Mouse (Mus musculus) monocyte, adult 5-6 weeks (primary cell): ENCODE measurements around the gene Ccnd3. TPM values are rescaled to one million over a fixed set of nuclear protein-coding genes. Genes with fewer than 3 reads are reported as not detected.

Source experiments
- ATAC-seq: fragments of 153-309, 156-312 bp; replicated peaks from 2 replicates; pipeline ENCODE4 v1.8.0; 2017; ENCODE audit warnings: mild to moderate bottlenecking; ENCODE audit not compliant: low TSS enrichment, insufficient number of reproducible peaks, severe bottlenecking, poor library complexity, low FRiP score
- total RNA-seq: library from RNA; stranded (forward); fragments of 200-1000, 200-491, 200-594 nt; gene quantifications from 3 replicates; pipeline ENCODE4 v1.2.3, GENCODE M21; 2017

The Ccnd3 gene
- total RNA-seq, 1 experiment from 2014 or later: 152 TPM

DNA sequence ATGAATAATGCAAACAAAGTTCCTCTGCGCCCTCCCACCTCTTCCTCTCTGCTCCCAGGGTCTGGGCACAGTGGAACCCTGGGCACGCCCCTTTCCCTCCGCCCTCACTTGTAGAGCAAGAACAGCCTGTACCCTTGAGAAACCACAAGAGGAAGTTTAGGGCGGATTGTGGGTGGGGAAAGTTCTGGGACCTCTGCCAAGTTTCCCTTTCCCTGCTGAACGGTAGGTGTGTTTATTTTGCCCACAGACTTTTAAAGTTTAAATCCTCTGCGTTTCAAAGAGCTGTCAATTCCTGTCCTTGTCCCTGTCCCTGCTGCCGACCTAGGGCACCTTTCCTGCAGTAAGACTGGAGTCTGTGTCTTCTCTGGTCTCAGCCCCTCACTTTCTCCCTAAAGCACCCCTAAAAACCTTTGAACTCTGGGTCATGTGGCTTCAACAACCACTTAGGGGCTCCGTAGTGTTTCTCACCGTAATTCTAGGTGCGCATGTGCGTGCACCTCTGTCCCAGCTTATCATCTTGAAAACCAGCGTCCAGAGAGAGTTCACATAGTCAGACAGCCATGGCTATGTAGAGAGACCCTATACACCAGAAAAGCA is 3.3 kb downstream of the Ccnd3 start:
- peak; percentile 66 for ATAC-seq

DNA sequence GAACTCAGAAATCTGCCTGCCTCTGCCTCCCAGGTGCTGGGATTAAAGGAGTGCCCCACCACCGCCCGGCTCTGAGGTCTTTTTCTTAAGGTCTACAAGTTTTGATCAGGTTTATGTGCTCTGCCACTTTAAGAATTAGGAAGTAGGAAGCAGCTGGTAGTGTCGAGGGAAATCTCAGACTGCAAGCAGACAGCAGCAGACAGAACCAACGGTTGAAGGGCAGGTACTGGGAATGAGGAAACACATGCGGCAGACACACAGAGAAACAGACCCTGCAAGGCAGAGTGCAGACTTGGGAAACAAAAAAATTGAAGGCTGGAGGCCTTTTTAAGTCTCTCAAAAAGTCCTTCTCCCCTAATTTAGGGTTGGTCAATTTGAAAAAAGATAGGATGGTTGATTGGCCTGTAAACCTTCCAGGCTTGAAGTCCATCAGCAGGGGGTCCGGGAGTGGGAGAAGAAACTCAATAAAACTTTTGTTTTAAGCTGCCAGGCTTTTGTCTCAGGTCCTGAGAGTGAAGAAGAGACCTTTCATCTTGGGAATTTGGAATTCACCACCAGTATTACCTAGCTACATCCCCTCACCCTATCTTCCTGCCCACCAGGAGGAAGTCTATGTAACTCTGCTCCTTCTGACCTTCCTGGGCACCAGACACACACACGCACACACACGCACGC is 4.3 kb downstream of the Ccnd3 start:
- ATAC-seq: no peak

DNA sequence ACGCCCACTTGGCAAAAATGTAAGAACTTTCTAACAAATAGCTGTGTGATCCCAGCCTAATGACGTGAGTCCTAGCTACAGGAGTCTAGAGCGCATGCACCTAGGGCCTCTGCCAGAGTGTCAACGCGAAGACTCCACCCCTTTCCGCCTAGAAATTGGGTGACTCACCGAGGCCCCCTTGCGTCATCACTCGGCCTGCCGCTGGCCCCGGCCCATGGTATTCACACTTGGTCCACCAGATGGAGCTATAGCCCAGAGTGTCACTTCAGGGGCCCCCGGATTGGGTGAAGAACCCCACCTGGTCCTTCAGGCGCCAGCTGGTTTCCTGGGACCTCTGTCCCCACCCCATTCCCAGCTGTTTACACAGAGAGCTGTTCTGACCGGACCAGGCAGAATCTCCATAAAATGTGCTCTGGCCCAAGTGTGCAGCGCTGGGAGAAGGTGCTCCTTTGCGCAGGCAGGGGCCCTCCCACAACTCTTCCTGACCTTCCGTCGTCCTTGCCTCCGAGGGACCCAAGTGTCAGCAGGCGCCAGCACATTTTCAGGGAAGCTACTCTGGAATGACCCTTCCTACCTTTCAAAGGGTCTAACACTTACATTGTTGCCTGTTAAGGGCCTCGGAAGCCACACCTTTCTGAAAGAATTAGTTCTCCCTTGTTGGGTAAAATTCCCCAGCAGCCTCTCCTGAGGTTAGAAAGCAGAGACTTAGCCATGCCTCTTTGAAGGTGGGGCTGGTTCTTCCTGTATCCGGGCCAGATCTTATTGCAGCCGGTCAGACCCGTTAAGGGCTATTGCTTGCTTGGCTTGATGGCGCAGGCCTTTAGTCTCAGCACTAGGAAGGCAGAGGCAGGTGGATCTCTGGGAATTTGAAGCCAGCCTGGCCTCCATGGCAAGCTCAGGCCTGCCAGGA is 6.5 kb downstream of the Ccnd3 start:
- ATAC-seq: peak; percentile 90

DNA sequence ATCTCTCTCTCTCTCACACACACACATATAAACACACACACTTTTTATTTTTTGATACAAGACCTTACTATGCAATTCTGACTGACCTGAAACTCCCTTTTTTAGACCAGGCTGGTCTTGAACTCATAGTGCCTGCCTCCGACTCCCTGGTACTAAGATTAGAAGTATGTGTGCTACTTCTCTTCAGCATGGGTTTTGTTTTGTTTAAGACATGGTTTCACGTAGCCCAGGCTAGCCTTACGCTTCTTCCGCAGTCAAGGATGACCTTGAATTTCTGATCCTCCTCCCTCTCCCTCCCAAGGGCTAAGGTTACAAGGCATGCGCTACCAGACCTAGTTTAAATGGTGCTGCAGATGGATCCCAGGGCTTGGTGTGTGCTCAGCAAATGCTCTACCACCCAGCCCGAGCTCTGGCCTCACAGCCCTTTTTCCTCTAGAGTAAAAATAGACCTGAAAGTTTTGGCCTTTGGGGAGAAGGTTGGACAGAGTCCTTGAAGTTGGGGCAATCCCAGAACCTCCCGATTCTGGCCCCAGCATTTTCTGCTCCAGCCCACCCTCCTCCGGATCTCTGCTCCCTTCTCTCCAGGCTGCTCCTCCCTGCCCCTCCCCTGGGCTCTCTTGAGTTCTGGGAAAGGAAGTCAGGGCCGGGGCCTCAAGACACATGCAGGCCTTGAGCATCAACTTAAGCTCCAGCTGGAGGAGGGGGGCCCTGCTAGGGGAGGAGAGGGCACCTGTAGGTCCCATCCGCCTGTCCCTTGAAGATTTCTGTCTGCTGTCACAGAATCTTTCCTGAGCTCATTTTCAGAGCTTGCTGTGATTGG is 8.3 kb downstream of the Ccnd3 start:
- no peak for ATAC-seq

- ATAC-seq: no peak
These were observed 10.5 kb downstream of the Ccnd3 start for GRCm38 (mm10) chr17:47515180-47515844.

GRCm38 (mm10) chr17:47516232-47516631 is 11.4 kb downstream of the Ccnd3 start:
- ATAC-seq: no peak

- ATAC-seq: no peak
These were observed 13.4 kb downstream of the Ccnd3 start for GRCm38 (mm10) chr17:47518205-47518604.

GRCm38 (mm10) chr17:47521551-47522258 is 16.9 kb downstream of the Ccnd3 start:
- peak; percentile 84 for ATAC-seq

DNA sequence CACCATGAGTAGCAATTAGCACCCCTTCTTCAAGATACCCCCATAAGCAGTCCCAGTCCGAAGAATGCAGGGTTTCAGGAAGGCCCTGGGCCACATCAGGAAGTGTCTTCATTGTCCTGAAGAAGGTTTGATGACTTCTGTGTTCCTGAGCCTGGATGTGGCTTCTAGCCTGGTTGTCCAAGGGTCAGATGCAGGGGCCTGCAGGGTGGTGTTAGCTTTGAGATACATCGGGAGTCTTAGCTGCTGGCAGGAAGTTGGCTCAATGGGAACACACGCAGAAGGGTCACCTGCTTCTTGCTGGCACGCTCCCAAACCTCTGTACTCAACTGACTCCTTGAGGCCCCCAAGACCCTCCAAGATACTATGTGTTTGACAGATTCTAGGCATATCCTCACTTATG is 17.7 kb downstream of the Ccnd3 start:
- no peak for ATAC-seq

DNA sequence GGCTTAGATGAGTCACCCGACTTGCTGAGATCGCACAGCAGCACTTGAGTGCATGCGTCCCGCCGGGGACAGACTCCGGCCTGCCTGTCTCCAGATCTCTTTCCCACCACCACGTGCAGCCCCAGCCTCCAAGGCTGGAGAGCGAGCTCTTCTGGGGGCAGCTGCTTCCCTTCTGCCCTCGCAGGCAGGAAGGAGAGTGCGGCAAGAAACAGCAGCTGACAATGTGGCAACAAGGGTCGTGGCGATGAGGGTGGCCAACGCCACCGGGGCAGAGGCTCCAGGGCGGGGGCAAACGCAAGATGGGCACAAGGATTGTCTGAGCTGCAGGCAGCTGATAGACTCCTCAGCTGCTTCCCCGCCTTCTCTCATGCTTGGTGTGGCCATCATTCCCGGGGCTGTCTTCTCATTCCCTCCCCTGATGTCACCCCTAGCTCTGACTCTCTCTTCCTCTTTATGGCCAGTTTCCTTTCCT is 18.4 kb downstream of the Ccnd3 start:
- ATAC-seq: peak; percentile 33; the same call in 1 of the 2 replicates

DNA sequence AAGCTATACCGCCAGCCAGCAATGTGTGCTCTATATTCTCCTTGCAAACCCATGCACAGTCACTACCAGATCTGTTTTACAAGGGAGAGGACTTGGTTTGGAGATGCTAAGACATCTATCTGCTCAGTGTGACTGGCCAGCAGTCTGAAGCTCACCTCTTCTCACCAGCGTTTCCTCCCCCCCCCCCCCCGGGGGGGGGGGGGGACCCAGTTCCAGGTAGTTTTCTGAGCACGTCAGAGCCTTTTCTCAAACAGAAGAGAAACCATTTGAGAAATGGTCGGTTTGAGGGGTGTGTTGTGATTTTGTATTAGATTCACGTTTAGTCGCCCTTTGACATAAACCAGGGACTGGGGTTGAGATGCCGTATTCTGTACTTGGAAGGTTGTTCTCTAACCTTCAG is 19.2 kb downstream of the Ccnd3 start:
- no peak for ATAC-seq

DNA sequence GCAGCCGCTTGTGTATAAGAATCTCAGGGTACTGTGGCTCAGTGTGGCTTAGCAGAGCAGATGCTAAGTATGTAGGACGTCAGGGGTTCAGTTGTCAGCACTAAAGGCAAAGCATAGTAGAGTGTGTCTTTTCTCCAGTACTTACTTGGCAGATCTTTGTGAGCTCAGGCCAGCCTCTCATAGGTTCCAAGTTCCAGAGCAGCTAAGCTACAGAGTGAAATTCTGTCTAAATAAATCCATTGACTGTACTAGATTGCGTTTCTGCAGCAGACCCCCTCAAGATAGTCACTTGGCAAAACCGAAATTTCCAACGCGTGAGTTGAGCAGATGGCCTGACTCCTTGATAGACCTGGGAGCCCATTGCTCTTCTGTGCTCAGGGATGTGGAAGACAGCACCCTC is 20.1 kb downstream of the Ccnd3 start:
- no peak for ATAC-seq

GRCm38 (mm10) chr17:47526856-47527520 is 22.1 kb downstream of the Ccnd3 start:
- ATAC-seq: no peak

GRCm38 (mm10) chr17:47527581-47528300 is 22.9 kb downstream of the Ccnd3 start:
- ATAC-seq: no peak

- no peak for ATAC-seq
These were observed 24.1 kb downstream of the Ccnd3 start for GRCm38 (mm10) chr17:47528919-47529318.

DNA sequence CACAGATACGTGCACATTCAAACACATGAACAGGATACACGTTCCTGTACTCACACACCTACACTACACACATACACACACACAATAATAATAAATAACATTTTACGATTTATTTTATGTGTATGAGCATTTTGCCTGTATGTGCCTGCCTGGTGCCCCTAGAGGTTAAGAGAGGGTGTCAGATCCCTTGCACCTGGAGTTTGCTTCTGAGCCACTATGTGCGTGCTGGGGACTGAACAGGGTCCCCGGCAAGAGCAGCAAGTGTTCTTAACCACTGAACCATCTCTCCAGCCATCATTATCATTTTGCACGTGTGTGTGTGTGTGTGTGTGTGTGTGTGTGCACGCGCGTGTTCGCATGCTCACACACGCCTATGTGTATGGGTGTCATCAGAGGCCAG is 24.7 kb downstream of the Ccnd3 start:
- ATAC-seq: no peak

- ATAC-seq: no peak
These were observed 26.6 kb downstream of the Ccnd3 start for GRCm38 (mm10) chr17:47531387-47531818.
